Mouse (Mus musculus): ENCODE results near the gene Pdcl2. TPM values are rescaled to one million over a fixed set of nuclear protein-coding genes. Genes with fewer than 3 reads are reported as not detected.

Gene Pdcl2
- total and polyA plus RNA-seq, 2 experiments from 2014 or later: not detected

DNA sequence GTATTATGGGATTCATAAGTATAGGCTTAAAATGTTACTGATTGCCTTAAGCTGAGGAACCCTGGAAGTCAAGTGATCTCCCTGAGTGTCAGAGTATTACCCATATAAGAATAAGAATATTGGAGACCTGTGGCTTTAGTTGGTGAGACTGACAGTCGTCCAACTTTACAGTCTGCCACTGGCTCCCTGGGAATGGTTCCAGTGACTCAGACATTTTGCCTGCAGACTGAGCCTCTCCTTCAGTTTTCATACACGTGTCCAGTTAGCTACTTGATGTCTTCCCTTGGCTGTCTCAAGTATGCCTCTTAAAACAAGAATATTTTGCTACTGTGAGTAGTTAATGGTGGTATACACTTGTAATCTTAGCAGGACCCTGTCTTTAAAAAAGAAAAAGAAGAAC lies 22.8 kb downstream of the Pdcl2 start:
- WGBS: 43% methylated on average over 2 of the region's 2 CpGs
- no peak overlapping the region for H3K4me3 ChIP-seq (ENCODE audit: low read depth, low read length)
- H3K9ac ChIP-seq (replicated peaks; ENCODE audit: low read depth, low read length): no peak overlapping the region
- no peak overlapping the region for H3K4me2 ChIP-seq (ENCODE audit: low read depth, low read length)
- H3K27me3 ChIP-seq (ENCODE audit: control insufficient read depth, insufficient read depth, low read length): no peaks in the 10 kb centered on the region
- no peaks in the 10 kb centered on the region for H3K9me3 ChIP-seq (replicated peaks; ENCODE audit: control insufficient read depth, low read length)
- DNase-seq (ENCODE audit: low spot score) (no peak), ATAC-seq (ENCODE audit: insufficient read depth, low read depth) (no peak)
- peaks cover 3% of the 10 kb centered on the region; the same call in 1 of the 2 replicates for H3K4me1 ChIP-seq (ENCODE audit: control insufficient read depth, insufficient read depth)
- H3K36me3 ChIP-seq (replicated peaks; ENCODE audit: control insufficient read depth, insufficient read depth, low read length): no peaks in the 10 kb centered on the region
- no peak for TF ChIP-seq EP300 (IDR thresholded peaks at IDR 0.05; ENCODE audit: low read depth)
- TF ChIP-seq CTCF (IDR thresholded peaks at IDR 0.05; ENCODE audit: low read depth): no peak
- H3K27ac ChIP-seq (ENCODE audit: low read depth): no peak overlapping the region

DNA sequence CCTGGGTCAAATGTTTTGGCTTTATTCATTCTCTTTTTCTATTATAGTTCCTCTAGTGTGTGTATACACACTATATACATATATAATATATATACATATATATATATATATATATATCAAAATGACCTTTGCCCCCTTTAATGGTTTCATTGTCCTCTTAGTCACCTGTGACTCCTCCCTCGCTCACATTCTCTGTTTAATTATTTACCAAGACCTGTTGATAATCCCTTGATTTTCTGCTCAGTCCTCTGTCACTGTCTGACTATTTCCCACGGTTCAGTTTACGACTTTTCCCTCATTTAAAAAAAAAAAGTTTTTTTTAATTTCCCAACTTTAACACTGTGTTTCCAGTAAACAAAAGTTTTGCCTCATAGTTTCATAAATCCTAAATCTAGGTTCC lies 24.7 kb downstream of the Pdcl2 start:
- H3K36me3 ChIP-seq (replicated peaks; ENCODE audit: control insufficient read depth, insufficient read depth, low read length): no peaks in the 10 kb centered on the region
- ATAC-seq (ENCODE audit: insufficient read depth, low read depth) (no peak), DNase-seq (ENCODE audit: low spot score) (no peak)
- H3K27ac ChIP-seq (ENCODE audit: low read depth): no peak overlapping the region
- H3K9ac ChIP-seq (replicated peaks; ENCODE audit: low read depth, low read length): no peak overlapping the region
- peaks cover 4% of the 10 kb centered on the region; the same call in 1 of the 2 replicates for H3K4me1 ChIP-seq (ENCODE audit: control insufficient read depth, insufficient read depth)
- no peak overlapping the region for H3K4me3 ChIP-seq (ENCODE audit: low read depth, low read length)
- no peak overlapping the region for H3K4me2 ChIP-seq (ENCODE audit: low read depth, low read length)
- WGBS: 88% methylated on average over 3 of the region's 3 CpGs
- TF ChIP-seq EP300 (IDR thresholded peaks at IDR 0.05; ENCODE audit: low read depth): no peak
- H3K9me3 ChIP-seq (replicated peaks; ENCODE audit: control insufficient read depth, low read length): no peaks in the 10 kb centered on the region
- H3K27me3 ChIP-seq (ENCODE audit: control insufficient read depth, insufficient read depth, low read length): no peaks in the 10 kb centered on the region

DNA sequence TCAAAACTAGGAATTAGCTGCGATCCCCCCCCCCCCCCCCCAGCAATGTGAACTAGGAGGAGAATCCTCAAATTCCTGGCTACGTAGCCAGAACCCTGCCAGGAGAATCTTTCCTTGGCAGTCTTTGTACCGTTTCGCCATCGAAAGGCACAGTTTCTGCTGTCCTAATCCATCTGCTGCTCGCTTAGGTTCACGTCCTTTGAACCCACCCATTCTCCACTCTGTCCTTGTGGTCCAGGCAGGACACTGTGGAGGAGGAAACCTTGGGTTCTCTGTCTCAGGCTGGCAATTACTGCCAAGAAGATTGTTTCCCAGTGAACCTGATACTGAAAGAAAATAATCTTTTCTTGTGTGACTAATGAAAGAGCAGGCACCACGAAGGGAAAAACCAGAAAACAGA lies 25.3 kb downstream of the Pdcl2 start:
- Histone ChIP-seq H3K27ac (ENCODE audit: low read depth) (no peak overlapping the region), H3K27me3 (ENCODE audit: control insufficient read depth, insufficient read depth, low read length) (no peaks in the 10 kb centered on the region), H3K4me2 (ENCODE audit: low read depth, low read length) (peak overlapping the region; percentile 91), H3K9ac (replicated peaks; ENCODE audit: low read depth, low read length) (no peak overlapping the region), H3K4me1 (ENCODE audit: control insufficient read depth, insufficient read depth) (peaks cover 8% of the 10 kb centered on the region; the same call in 1 of the 2 replicates), H3K4me3 (ENCODE audit: low read depth, low read length) (peak overlapping the region; percentile 100), H3K36me3 (replicated peaks; ENCODE audit: control insufficient read depth, insufficient read depth, low read length) (no peaks in the 10 kb centered on the region), H3K9me3 (replicated peaks; ENCODE audit: control insufficient read depth, low read length) (no peaks in the 10 kb centered on the region)
- 9% methylated on average over 7 of the region's 8 CpGs for WGBS
- ATAC-seq (ENCODE audit: insufficient read depth, low read depth): no peak
- TF ChIP-seq CTCF (IDR thresholded peaks at IDR 0.05; ENCODE audit: low read depth) (no peak), EP300 (IDR thresholded peaks at IDR 0.05; ENCODE audit: low read depth) (no peak)
- DNase-seq (ENCODE audit: low spot score): no peak

GRCm38 (mm10) chr5:76304452-76305341 lies 26.3 kb downstream of the Pdcl2 start, which contains the start of gene Clock:
Gene Clock (minus strand): TSS chr5:76304792.
- H3K9me3 ChIP-seq (replicated peaks; ENCODE audit: control insufficient read depth, low read length): no peaks in the 10 kb centered on the region
- no peaks in the 10 kb centered on the region for H3K36me3 ChIP-seq (replicated peaks; ENCODE audit: control insufficient read depth, insufficient read depth, low read length)
- no peaks in the 10 kb centered on the region for H3K27me3 ChIP-seq (ENCODE audit: control insufficient read depth, insufficient read depth, low read length)
- DNase-seq (ENCODE audit: low spot score): peak; percentile 87
- peak within 1 kb of the TSS; percentile 100 for H3K4me3 ChIP-seq (ENCODE audit: low read depth, low read length)
- ATAC-seq (ENCODE audit: insufficient read depth, low read depth): peak; percentile 84
- peak within 1 kb of the TSS; percentile 98 for H3K9ac ChIP-seq (replicated peaks; ENCODE audit: low read depth, low read length)
- H3K27ac ChIP-seq (ENCODE audit: low read depth): peak within 1 kb of the TSS; percentile 98
- peak within 1 kb of the TSS; percentile 91 for H3K4me2 ChIP-seq (ENCODE audit: low read depth, low read length)
- peaks cover 8% of the 10 kb centered on the region; the same call in 1 of the 2 replicates for H3K4me1 ChIP-seq (ENCODE audit: control insufficient read depth, insufficient read depth)
- under 1% methylated on average over 78 of the region's 104 CpGs for WGBS
- TF ChIP-seq CTCF (IDR thresholded peaks at IDR 0.05; ENCODE audit: low read depth) (no peak), EP300 (IDR thresholded peaks at IDR 0.05; ENCODE audit: low read depth) (no peak)

- DNase-seq (ENCODE audit: low spot score): peak; percentile 77
- peak; percentile 89 for ATAC-seq (ENCODE audit: insufficient read depth, low read depth)
- Histone ChIP-seq H3K27me3 (ENCODE audit: control insufficient read depth, insufficient read depth, low read length) (no peaks in the 10 kb centered on the region), H3K4me1 (ENCODE audit: control insufficient read depth, insufficient read depth) (peaks cover 8% of the 10 kb centered on the region; the same call in 1 of the 2 replicates), H3K27ac (ENCODE audit: low read depth) (peak overlapping the region; percentile 98), H3K9ac (replicated peaks; ENCODE audit: low read depth, low read length) (peak overlapping the region; percentile 98), H3K4me3 (ENCODE audit: low read depth, low read length) (peak overlapping the region; percentile 100), H3K36me3 (replicated peaks; ENCODE audit: control insufficient read depth, insufficient read depth, low read length) (no peaks in the 10 kb centered on the region), H3K9me3 (replicated peaks; ENCODE audit: control insufficient read depth, low read length) (no peaks in the 10 kb centered on the region), H3K4me2 (ENCODE audit: low read depth, low read length) (peak overlapping the region; percentile 91)
- under 1% methylated on average over 75 of the region's 100 CpGs for WGBS
- TF ChIP-seq CTCF (IDR thresholded peaks at IDR 0.05; ENCODE audit: low read depth) (no peak), EP300 (IDR thresholded peaks at IDR 0.05; ENCODE audit: low read depth) (no peak)
Measured at GRCm38 (mm10) chr5:76303745-76304451, 27.1 kb downstream of the Pdcl2 start.

Measured in heart, postnatal 0 days (tissue).